Mouse (Mus musculus): ENCODE measurements around the gene Nup160.

Nup160 gene

GRCm38 (mm10) chr2:90677007-90677406, at the start of gene Nup160:
Gene Nup160, plus strand, starts transcription at chr2:90677215.
- no peak for DNase-seq (ENCODE audit: extremely low spot score, low spot score)

- no peak for DNase-seq (ENCODE audit: extremely low spot score, low spot score)
Measured at GRCm38 (mm10) chr2:90628261-90628660, 48.8 kb upstream of the Nup160 start.

- no peak for DNase-seq (ENCODE audit: extremely low spot score, low spot score)
Measured at GRCm38 (mm10) chr2:90629552-90629951, 47.5 kb upstream of the Nup160 start.

- DNase-seq (ENCODE audit: extremely low spot score, low spot score), result no peak
Measured at GRCm38 (mm10) chr2:90631938-90632733, 44.9 kb upstream of the Nup160 start.

GRCm38 (mm10) chr2:90634671-90635070, 42.3 kb upstream of the Nup160 start:
- no peak for DNase-seq (ENCODE audit: extremely low spot score, low spot score)

- no peak for DNase-seq (ENCODE audit: extremely low spot score, low spot score)
Measured at GRCm38 (mm10) chr2:90635085-90635723, 41.8 kb upstream of the Nup160 start.

- no peak for DNase-seq (ENCODE audit: extremely low spot score, low spot score)
Measured at GRCm38 (mm10) chr2:90636853-90637252, 40.2 kb upstream of the Nup160 start.

GRCm38 (mm10) chr2:90638986-90639746, 37.8 kb upstream of the Nup160 start:
- DNase-seq (ENCODE audit: extremely low spot score, low spot score), result no peak

GRCm38 (mm10) chr2:90639747-90640699, 37.0 kb upstream of the Nup160 start:
- no peak for DNase-seq (ENCODE audit: extremely low spot score, low spot score)

- no peak for DNase-seq (ENCODE audit: extremely low spot score, low spot score)
Measured at GRCm38 (mm10) chr2:90641007-90641709, 35.9 kb upstream of the Nup160 start.

- no peak for DNase-seq (ENCODE audit: extremely low spot score, low spot score)
Measured at GRCm38 (mm10) chr2:90641710-90642039, 35.3 kb upstream of the Nup160 start.

GRCm38 (mm10) chr2:90647084-90647483, 29.9 kb upstream of the Nup160 start:
- DNase-seq (ENCODE audit: extremely low spot score, low spot score), result no peak

GRCm38 (mm10) chr2:90649405-90649804, 27.6 kb upstream of the Nup160 start:
- DNase-seq (ENCODE audit: extremely low spot score, low spot score), result no peak

- DNase-seq (ENCODE audit: extremely low spot score, low spot score), result no peak
Measured at GRCm38 (mm10) chr2:90649965-90650364, 27.1 kb upstream of the Nup160 start.

GRCm38 (mm10) chr2:90652101-90652500, 24.9 kb upstream of the Nup160 start:
- no peak for DNase-seq (ENCODE audit: extremely low spot score, low spot score)

GRCm38 (mm10) chr2:90652993-90653392, 24.0 kb upstream of the Nup160 start:
- no peak for DNase-seq (ENCODE audit: extremely low spot score, low spot score)

- no peak for DNase-seq (ENCODE audit: extremely low spot score, low spot score)
Measured at GRCm38 (mm10) chr2:90655449-90655848, 21.6 kb upstream of the Nup160 start.

- no peak for DNase-seq (ENCODE audit: extremely low spot score, low spot score)
Measured at GRCm38 (mm10) chr2:90658613-90659012, 18.4 kb upstream of the Nup160 start.

GRCm38 (mm10) chr2:90659016-90659415, 18.0 kb upstream of the Nup160 start:
- DNase-seq (ENCODE audit: extremely low spot score, low spot score), result no peak

- DNase-seq (ENCODE audit: extremely low spot score, low spot score), result no peak
Measured at GRCm38 (mm10) chr2:90659639-90660038, 17.4 kb upstream of the Nup160 start.

Measured in neural tube, embryonic 10.5 days (tissue).